Mouse (Mus musculus) forebrain, embryonic 12.5 days (tissue): ENCODE measurements around the gene Ulk4. TPM values are rescaled to one million over a fixed set of nuclear protein-coding genes. Genes with fewer than 3 reads are reported as not detected.

Experiments used
- ATAC-seq: fragments of 200-750 bp; cut with Nextera tagmentation; 2 replicates; pipeline ENCODE4 v1.8.0; 2017; ENCODE audit warnings: moderate TSS enrichment; ENCODE audit not compliant: low FRiP score
- H3K27ac ChIP-seq: fragments of 300-500 bp; sonication (generic); 2 replicates; pipeline ENCODE4 v1.5.1; 2016; ENCODE audit warnings: mild to moderate bottlenecking
- H3K27me3 ChIP-seq: fragments of 300-500 bp; sonication (generic); 2 replicates; pipeline ENCODE4 v1.6.1; 2016; ENCODE audit warnings: mild to moderate bottlenecking
- H3K36me3 ChIP-seq: fragments of 300-500 bp; sonication (generic); replicated peaks from 2 replicates; pipeline ENCODE4 v1.6.1; 2016; ENCODE audit warnings: mild to moderate bottlenecking
- H3K4me1 ChIP-seq: fragments of 300-500 bp; sonication (generic); 2 replicates; pipeline ENCODE4 v1.6.1; 2016
- H3K4me2 ChIP-seq: fragments of 300-500 bp; sonication (generic); 2 replicates; pipeline ENCODE4 v1.6.1; 2016; ENCODE audit warnings: mild to moderate bottlenecking, moderate library complexity
- H3K4me3 ChIP-seq: fragments of 300-500 bp; sonication (generic); replicated peaks from 2 replicates; pipeline ENCODE4 v1.5.1; 2016; ENCODE audit warnings: mild to moderate bottlenecking
- H3K9ac ChIP-seq: fragments of 300-500 bp; sonication (generic); 2 replicates; pipeline ENCODE4 v1.6.1; 2016; ENCODE audit warnings: mild to moderate bottlenecking
- H3K9me3 ChIP-seq: fragments of 300-500 bp; sonication (generic); 2 replicates; pipeline ENCODE4 v1.6.1; 2016
- WGBS: fragments of 180-500 bp; shearing (Covaris S2); methylation state at CpG from one replicate; pipeline ENCODE4 v1.1.7; 2016; 5-methylcytosine and 5-hydroxymethylcytosine counted together
- polyA plus RNA-seq: library from polyadenylated mRNA; unstranded; fragments of >200 nt; fragmentation: Nextera tagmentation; extraction: Ambion mirVana; gene quantifications from 2 replicates; pipeline ENCODE4 v1.2.1, GENCODE M21; 2016

Ulk4 gene
- polyA plus RNA-seq, 1 experiment from 2014 or later: 179 TPM

GRCm38 (mm10) chr9:121015810-121016502, 261.0 kb downstream of the Ulk4 start:
- no peak overlapping the region for H3K4me3 ChIP-seq
- no peaks in the 10 kb centered on the region for H3K27me3 ChIP-seq
- H3K4me1 ChIP-seq: peaks cover 15% of the 10 kb centered on the region
- H3K9ac ChIP-seq: no peak overlapping the region
- no peaks in the 10 kb centered on the region for H3K9me3 ChIP-seq
- H3K4me2 ChIP-seq: no peak overlapping the region
- ATAC-seq: no peak
- WGBS: 67% methylated on average over 11 of the region's 11 CpGs
- no peaks in the 10 kb centered on the region for H3K36me3 ChIP-seq
- no peak overlapping the region for H3K27ac ChIP-seq

- 40% methylated on average over 4 of the region's 4 CpGs for WGBS
- Histone ChIP-seq H3K4me3 (no peak overlapping the region), H3K9me3 (no peaks in the 10 kb centered on the region), H3K27me3 (no peaks in the 10 kb centered on the region), H3K4me1 (peaks cover 19% of the 10 kb centered on the region), H3K9ac (no peak overlapping the region), H3K27ac (no peak overlapping the region), H3K4me2 (no peak overlapping the region), H3K36me3 (no peaks in the 10 kb centered on the region)
- ATAC-seq: no peak
Measured at GRCm38 (mm10) chr9:121011540-121011939, 265.5 kb downstream of the Ulk4 start.

GRCm38 (mm10) chr9:121010544-121010943, 266.5 kb downstream of the Ulk4 start:
- no peaks in the 10 kb centered on the region for H3K36me3 ChIP-seq
- H3K27ac ChIP-seq: no peak overlapping the region
- H3K9me3 ChIP-seq: no peaks in the 10 kb centered on the region
- no peaks in the 10 kb centered on the region for H3K27me3 ChIP-seq
- no peak overlapping the region for H3K9ac ChIP-seq
- H3K4me2 ChIP-seq: no peak overlapping the region
- WGBS: 32% methylated on average over 3 of the region's 3 CpGs
- ATAC-seq: no peak
- peaks cover 12% of the 10 kb centered on the region for H3K4me1 ChIP-seq
- H3K4me3 ChIP-seq: no peak overlapping the region

GRCm38 (mm10) chr9:121005961-121006360, 271.0 kb downstream of the Ulk4 start:
- Histone ChIP-seq H3K4me1 (peaks cover 20% of the 10 kb centered on the region; the same call in 1 of the 2 replicates), H3K9ac (no peak overlapping the region), H3K27ac (no peak overlapping the region), H3K4me3 (no peak overlapping the region), H3K9me3 (no peaks in the 10 kb centered on the region), H3K36me3 (no peaks in the 10 kb centered on the region), H3K4me2 (no peak overlapping the region), H3K27me3 (no peaks in the 10 kb centered on the region)
- WGBS: 87% methylated on average over 7 of the region's 7 CpGs
- ATAC-seq: no peak

- H3K4me2 ChIP-seq: no peak overlapping the region
- 65% methylated on average over 15 of the region's 15 CpGs for WGBS
- H3K9ac ChIP-seq: no peak overlapping the region
- no peak overlapping the region for H3K4me3 ChIP-seq
- peak; percentile 57; the same call in 1 of the 2 replicates for ATAC-seq
- H3K4me1 ChIP-seq: peaks cover 15% of the 10 kb centered on the region
- H3K27ac ChIP-seq: peak overlapping the region; percentile 25; the same call in 1 of the 2 replicates
- no peaks in the 10 kb centered on the region for H3K36me3 ChIP-seq
- no peaks in the 10 kb centered on the region for H3K27me3 ChIP-seq
- no peaks in the 10 kb centered on the region for H3K9me3 ChIP-seq
Measured at GRCm38 (mm10) chr9:121001681-121002540, 275.1 kb downstream of the Ulk4 start.

- ATAC-seq: no peak
- 80% methylated on average over 7 of the region's 7 CpGs for WGBS
- Histone ChIP-seq H3K9ac (no peak overlapping the region), H3K4me1 (peaks cover 15% of the 10 kb centered on the region), H3K4me2 (no peak overlapping the region), H3K9me3 (no peaks in the 10 kb centered on the region), H3K4me3 (no peak overlapping the region), H3K36me3 (no peaks in the 10 kb centered on the region), H3K27me3 (no peaks in the 10 kb centered on the region), H3K27ac (no peak overlapping the region)
Measured at GRCm38 (mm10) chr9:121000641-121001320, 276.2 kb downstream of the Ulk4 start.

GRCm38 (mm10) chr9:120998696-120999095, 278.3 kb downstream of the Ulk4 start:
- Histone ChIP-seq H3K4me3 (no peak overlapping the region), H3K9me3 (no peaks in the 10 kb centered on the region), H3K9ac (no peak overlapping the region; the same call in 1 of the 2 replicates), H3K4me2 (no peak overlapping the region), H3K27ac (no peak overlapping the region), H3K27me3 (no peaks in the 10 kb centered on the region), H3K36me3 (no peaks in the 10 kb centered on the region), H3K4me1 (peaks cover 15% of the 10 kb centered on the region)
- no peak for ATAC-seq
- WGBS: 85% methylated on average over 11 of the region's 11 CpGs

- H3K27me3 ChIP-seq: no peaks in the 10 kb centered on the region
- H3K4me1 ChIP-seq: peaks cover 30% of the 10 kb centered on the region
- no peak overlapping the region for H3K9ac ChIP-seq
- H3K4me3 ChIP-seq: no peak overlapping the region
- no peak overlapping the region for H3K27ac ChIP-seq
- no peak overlapping the region for H3K4me2 ChIP-seq
- no peaks in the 10 kb centered on the region for H3K9me3 ChIP-seq
- ATAC-seq: no peak
- WGBS: 72% methylated on average over 15 of the region's 15 CpGs
- H3K36me3 ChIP-seq: no peaks in the 10 kb centered on the region
Measured at GRCm38 (mm10) chr9:120994223-120995155, 282.5 kb downstream of the Ulk4 start.

GRCm38 (mm10) chr9:120993004-120993403, 284.0 kb downstream of the Ulk4 start:
- WGBS: 56% methylated on average over 10 of the region's 10 CpGs
- no peak overlapping the region for H3K9ac ChIP-seq
- H3K4me3 ChIP-seq: no peak overlapping the region
- no peak overlapping the region for H3K4me2 ChIP-seq
- no peaks in the 10 kb centered on the region for H3K9me3 ChIP-seq
- H3K4me1 ChIP-seq: peaks cover 35% of the 10 kb centered on the region
- H3K36me3 ChIP-seq: no peaks in the 10 kb centered on the region
- H3K27ac ChIP-seq: peak overlapping the region; percentile 33; the same call in 1 of the 2 replicates
- no peaks in the 10 kb centered on the region for H3K27me3 ChIP-seq
- ATAC-seq: no peak

- Histone ChIP-seq H3K27ac (no peak overlapping the region), H3K4me3 (no peak overlapping the region), H3K4me2 (no peak overlapping the region), H3K9me3 (no peaks in the 10 kb centered on the region), H3K36me3 (no peaks in the 10 kb centered on the region), H3K27me3 (no peaks in the 10 kb centered on the region), H3K4me1 (peaks cover 40% of the 10 kb centered on the region), H3K9ac (no peak overlapping the region)
- 59% methylated on average over 2 of the region's 2 CpGs for WGBS
- no peak for ATAC-seq
Measured at GRCm38 (mm10) chr9:120991801-120992200, 285.2 kb downstream of the Ulk4 start.

GRCm38 (mm10) chr9:120989806-120990700, 286.9 kb downstream of the Ulk4 start:
- H3K36me3 ChIP-seq: no peaks in the 10 kb centered on the region

More at GRCm38 (mm10) chr9:120989806-120990700, 286.9 kb downstream of the Ulk4 start:
- Histone ChIP-seq H3K9ac (no peak overlapping the region), H3K9me3 (no peaks in the 10 kb centered on the region), H3K27ac (peak overlapping the region; percentile 63; the same call in 1 of the 2 replicates), H3K4me3 (no peak overlapping the region), H3K27me3 (no peaks in the 10 kb centered on the region), H3K4me2 (no peak overlapping the region), H3K4me1 (peaks cover 40% of the 10 kb centered on the region)
- 34% methylated on average over 15 of the region's 15 CpGs for WGBS
- ATAC-seq: peak; percentile 54; the same call in 1 of the 2 replicates
